Mouse (Mus musculus): Measurements from ENCODE around the gene Rab17.

Rab17 gene

GRCm38 (mm10) chr1:90969347-90969784 lies at the start of gene Rab17:
Rab17 (minus strand) TSS chr1:90969661.
- no peak for DNase-seq (ENCODE audit: low spot score in 2 of 2)

- DNase-seq (ENCODE audit: low spot score in 2 of 2): peak in 1 of 2 experiments; percentile 32
Observed at GRCm38 (mm10) chr1:91017111-91017758, 47.8 kb upstream of the Rab17 start.

DNA sequence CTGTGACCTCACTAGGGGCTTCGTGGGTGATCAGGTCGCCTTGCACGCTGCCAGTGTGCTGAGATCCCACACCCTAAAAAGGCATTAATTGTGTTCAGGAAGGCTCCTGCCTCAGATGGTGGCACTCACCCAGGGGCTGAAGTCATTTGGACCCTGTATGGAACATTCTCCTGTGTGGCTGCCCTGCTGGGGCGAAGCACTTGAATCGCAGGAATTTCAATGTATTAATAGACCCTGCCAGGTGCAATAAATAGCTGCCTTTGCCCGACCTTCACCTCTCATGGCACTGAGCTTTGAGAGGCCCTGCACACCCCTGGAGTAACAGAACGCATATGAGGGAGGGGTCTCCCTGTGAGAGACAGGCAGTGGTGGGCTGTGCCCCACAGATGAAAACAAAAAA lies 46.1 kb upstream of the Rab17 start:
- no peak for DNase-seq (ENCODE audit: low spot score in 2 of 2)

- no peak for DNase-seq (ENCODE audit: low spot score in 2 of 2)
Observed at GRCm38 (mm10) chr1:91013803-91014202, 44.3 kb upstream of the Rab17 start.

- DNase-seq (ENCODE audit: low spot score in 2 of 2): no peak
Observed at GRCm38 (mm10) chr1:91011336-91011735, 41.9 kb upstream of the Rab17 start.

- no peak for DNase-seq (ENCODE audit: low spot score in 2 of 2)
Observed at GRCm38 (mm10) chr1:91010716-91011115, 41.3 kb upstream of the Rab17 start.

DNA sequence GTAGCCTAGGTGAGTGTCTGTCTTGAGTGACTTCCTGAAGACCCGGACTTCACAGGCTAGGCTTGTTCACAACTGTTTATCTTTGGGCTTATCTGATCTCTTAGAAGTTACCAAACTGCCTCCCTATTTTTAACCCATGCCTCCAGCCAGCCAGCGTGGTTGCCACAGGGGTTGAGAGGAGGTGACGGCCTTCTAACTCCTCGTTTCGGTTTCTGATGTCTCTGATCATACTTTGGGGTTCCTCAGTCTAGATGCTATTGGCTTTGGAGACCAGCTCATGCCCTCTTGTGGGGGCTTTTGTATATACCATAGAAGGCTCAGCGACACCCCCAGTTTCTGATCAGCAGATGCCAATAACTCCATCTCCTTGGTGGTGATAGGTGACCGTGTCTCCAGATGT lies 40.8 kb upstream of the Rab17 start:
- no peak for DNase-seq (ENCODE audit: low spot score in 2 of 2)

DNA sequence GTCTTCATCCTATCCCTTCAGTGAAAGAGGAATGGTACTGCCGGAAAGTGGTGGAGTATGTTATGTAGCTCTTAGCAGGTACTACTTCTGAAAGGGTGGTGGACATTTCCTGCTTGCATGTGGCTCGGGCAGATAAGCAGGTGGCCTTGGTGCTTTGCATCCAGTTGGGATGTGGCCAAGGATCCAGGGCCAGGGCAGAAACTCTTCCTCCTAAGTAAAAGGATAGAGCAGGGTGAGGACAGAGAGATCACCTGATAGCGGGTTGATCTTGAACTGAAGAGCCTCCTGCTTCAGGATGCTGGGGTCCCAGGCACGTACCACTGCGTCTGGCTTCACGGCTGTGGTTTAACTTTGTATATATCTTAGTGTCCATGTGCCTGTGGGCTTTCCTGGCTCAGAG lies 39.8 kb upstream of the Rab17 start:
- DNase-seq (ENCODE audit: low spot score in 2 of 2): no peak

DNA sequence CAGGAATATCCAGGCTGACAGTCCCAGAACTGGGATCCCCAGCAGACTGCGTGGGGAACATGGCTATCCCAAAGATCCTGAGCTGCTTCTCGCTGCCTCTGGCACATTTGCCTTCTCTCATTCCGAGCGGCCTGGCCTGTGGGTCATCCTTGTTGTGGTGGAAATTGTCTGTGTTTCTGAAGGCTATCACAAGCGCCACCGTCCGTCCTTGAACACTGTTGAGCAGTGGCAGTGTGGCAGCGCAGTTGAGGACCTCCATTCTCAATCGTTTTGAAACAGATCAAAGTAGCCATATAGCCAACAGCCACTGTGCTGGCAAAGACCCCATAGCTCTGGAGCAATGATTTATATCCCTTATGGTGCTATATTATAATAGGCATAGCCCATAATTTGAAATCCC lies 39.3 kb upstream of the Rab17 start:
- DNase-seq (ENCODE audit: low spot score in 2 of 2): no peak

GRCm38 (mm10) chr1:91008147-91008682 lies 38.8 kb upstream of the Rab17 start:
- no peak for DNase-seq (ENCODE audit: low spot score in 2 of 2)

- no peak for DNase-seq (ENCODE audit: low spot score in 2 of 2)
Observed at GRCm38 (mm10) chr1:91006708-91007107, 37.2 kb upstream of the Rab17 start.

- DNase-seq (ENCODE audit: low spot score in 2 of 2): no peak
Observed at GRCm38 (mm10) chr1:91006037-91006436, 36.6 kb upstream of the Rab17 start.

- DNase-seq (ENCODE audit: low spot score in 2 of 2): no peak
Observed at GRCm38 (mm10) chr1:91003522-91004253, 34.2 kb upstream of the Rab17 start.

DNA sequence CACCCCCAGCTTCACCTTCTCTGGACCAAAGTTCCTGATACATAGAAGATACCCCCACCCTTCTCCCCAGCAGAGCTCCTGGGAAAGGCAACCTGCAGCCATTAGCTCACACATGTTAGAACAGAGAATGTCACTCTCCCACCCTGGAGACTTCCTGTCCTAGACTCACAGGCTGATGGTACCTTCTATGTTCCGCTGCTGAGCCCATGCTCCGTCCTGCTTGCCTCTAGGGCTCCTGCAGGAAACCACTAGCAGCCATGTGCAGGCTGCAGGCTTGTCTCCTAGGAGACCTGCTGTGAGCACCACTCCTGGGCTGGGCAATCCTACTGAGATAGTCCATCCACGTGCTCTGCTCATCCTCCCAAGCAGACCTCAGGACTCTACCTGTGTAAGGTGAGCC lies 33.2 kb upstream of the Rab17 start:
- DNase-seq (ENCODE audit: low spot score in 2 of 2): no peak

GRCm38 (mm10) chr1:91001871-91002539 lies 32.5 kb upstream of the Rab17 start:
- no peak for DNase-seq (ENCODE audit: low spot score in 2 of 2)

- DNase-seq (ENCODE audit: low spot score in 2 of 2): no peak
Observed at GRCm38 (mm10) chr1:91001101-91001500, 31.6 kb upstream of the Rab17 start.

GRCm38 (mm10) chr1:90999911-91000601 lies 30.6 kb upstream of the Rab17 start:
- DNase-seq (ENCODE audit: low spot score in 2 of 2): no peak

DNA sequence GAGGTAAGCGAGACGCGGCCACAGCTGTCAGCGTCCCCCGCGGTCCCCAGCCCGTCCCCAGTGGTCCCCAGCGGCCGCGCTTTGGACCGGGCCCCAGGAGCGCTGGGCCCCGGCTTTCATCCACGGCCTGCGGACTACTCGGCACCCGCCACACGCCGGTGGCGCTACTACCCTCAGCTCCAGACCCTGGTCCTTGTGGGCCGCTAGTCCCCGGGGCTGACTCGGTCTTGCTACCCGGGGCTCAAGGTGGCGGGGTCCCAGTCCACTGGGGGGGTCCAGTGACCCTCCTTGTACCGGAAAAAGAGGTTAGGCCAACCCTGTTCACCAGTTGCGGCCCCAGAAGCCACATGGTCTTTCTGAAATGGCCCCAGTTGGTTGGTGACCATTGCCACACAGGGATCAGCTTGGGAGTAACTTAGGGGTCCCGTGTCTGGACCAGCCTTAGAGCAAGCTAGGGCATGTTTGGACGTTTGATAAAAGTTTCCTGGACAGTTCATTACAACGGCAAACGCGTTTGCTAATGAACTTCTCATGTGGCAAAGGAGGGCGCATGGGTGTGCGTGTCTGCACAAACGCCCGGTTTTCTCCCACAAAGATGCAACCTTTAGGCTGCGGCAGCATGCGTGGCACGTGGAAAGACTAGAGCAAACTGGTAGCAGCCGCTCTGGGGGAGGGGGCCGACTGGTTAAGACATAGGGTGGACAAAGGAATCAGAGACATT lies 29.6 kb upstream of the Rab17 start:
- DNase-seq (ENCODE audit: low spot score in 2 of 2): no peak

DNA sequence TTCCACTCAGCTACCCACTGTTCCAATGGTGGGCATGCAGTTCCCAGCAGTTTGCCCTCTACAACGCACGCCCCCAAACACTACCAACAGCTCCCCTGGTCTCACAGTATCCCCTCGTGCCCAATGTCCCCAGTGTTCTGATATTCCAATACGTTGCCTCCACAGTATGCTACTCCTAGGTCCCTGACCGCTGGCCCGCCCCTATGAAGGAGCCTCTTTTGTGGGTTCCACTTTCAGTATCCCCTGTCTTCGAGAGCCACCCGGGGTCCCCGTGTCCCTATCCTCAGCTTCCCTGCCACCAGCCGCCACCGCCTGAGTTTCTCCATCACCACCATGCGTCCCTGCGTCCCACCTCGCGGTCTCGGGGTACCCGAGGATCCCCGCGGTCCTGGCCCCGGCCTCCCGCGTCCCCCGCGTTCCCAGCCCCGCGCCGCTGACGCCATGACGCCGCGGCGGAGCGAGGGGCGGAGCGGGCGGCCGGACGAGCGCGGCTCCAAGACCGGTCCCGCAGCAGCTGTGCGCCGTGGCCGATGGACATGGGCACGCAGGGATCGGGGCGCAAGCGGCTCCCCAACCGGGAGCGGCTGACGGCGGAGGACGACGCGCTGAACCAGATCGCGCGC lies 28.9 kb upstream of the Rab17 start, which contains the start of gene Lrrfip1:
Gene Lrrfip1, plus strand, starts transcription at position 470 of the 623 bp plus-strand sequence.
- peak in 1 of 2 experiments; percentile 58 for DNase-seq (ENCODE audit: low spot score in 2 of 2)

DNA sequence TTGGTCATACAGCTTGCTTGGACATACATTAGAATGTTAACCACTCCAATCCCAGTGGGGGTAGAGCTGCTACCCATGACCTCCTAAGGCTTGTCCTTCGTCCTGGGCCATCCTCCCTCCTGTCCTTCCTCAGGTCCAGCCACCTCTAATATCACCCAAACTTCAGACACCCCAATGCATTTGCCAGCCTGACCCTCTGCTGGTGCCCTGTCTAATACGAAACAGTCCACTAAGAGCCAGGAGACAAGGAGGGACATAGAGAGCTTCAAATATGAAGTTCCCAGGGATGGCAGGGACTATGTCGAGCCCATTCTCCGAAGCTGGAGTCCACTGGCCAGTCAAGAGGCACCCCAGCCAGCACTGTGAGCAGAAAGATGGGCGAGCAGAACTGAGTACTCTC lies 28.2 kb upstream of the Rab17 start:
- no peak for DNase-seq (ENCODE audit: low spot score in 2 of 2)

GRCm38 (mm10) chr1:90997136-90997535 lies 27.7 kb upstream of the Rab17 start:
- DNase-seq (ENCODE audit: low spot score in 2 of 2): no peak
